Mouse (Mus musculus) cerebellum, postnatal 10 days (tissue): ENCODE measurements around the gene Rhoh.

ENCODE experiments used
- DNase-seq, 2 experiments: peaks; one replicate each; pipeline ENCODE4 v3.0.0; 2021; ENCODE audit warnings: mixed read lengths in 2 of 2

Rhoh gene

GRCm38 (mm10) chr5:65861154-65861944 lies at the start of gene Rhoh:
Rhoh (plus strand) TSS chr5:65861213.
- DNase-seq, result no peak

GRCm38 (mm10) chr5:65823601-65824133 lies 37.3 kb upstream of the Rhoh start:
- peak; percentile 68 to 72 for DNase-seq

GRCm38 (mm10) chr5:65826476-65826875 lies 34.5 kb upstream of the Rhoh start:
- no peak for DNase-seq

GRCm38 (mm10) chr5:65827102-65827501 lies 33.9 kb upstream of the Rhoh start:
- no peak for DNase-seq

- no peak for DNase-seq
Observed at GRCm38 (mm10) chr5:65828261-65828660, 32.8 kb upstream of the Rhoh start.

- DNase-seq, result no peak
Observed at GRCm38 (mm10) chr5:65829059-65829458, 32.0 kb upstream of the Rhoh start.

- no peak for DNase-seq
Observed at GRCm38 (mm10) chr5:65831917-65832618, 28.9 kb upstream of the Rhoh start.

GRCm38 (mm10) chr5:65833092-65833491 lies 27.9 kb upstream of the Rhoh start:
- no peak for DNase-seq

GRCm38 (mm10) chr5:65833766-65834498 lies 27.1 kb upstream of the Rhoh start:
- DNase-seq, result no peak

- DNase-seq, result no peak
Observed at GRCm38 (mm10) chr5:65838053-65838452, 23.0 kb upstream of the Rhoh start.

- DNase-seq, result no peak
Observed at GRCm38 (mm10) chr5:65842947-65843346, 18.1 kb upstream of the Rhoh start.

GRCm38 (mm10) chr5:65846534-65846933 lies 14.5 kb upstream of the Rhoh start:
- DNase-seq, result no peak

- DNase-seq, result no peak
Observed at GRCm38 (mm10) chr5:65846958-65847357, 14.1 kb upstream of the Rhoh start.

GRCm38 (mm10) chr5:65847656-65848055 lies 13.4 kb upstream of the Rhoh start:
- DNase-seq, result no peak

- DNase-seq, result peak; percentile 18 to 20
Observed at GRCm38 (mm10) chr5:65850765-65851164, 10.2 kb upstream of the Rhoh start.

GRCm38 (mm10) chr5:65854786-65855191 lies 6.2 kb upstream of the Rhoh start:
- no peak for DNase-seq

- no peak for DNase-seq
Observed at GRCm38 (mm10) chr5:65855571-65855970, 5.4 kb upstream of the Rhoh start.

GRCm38 (mm10) chr5:65856591-65857411 lies 4.2 kb upstream of the Rhoh start:
- no peak for DNase-seq

- DNase-seq, result no peak
Observed at GRCm38 (mm10) chr5:65857935-65858334, 3.1 kb upstream of the Rhoh start.

- DNase-seq, result no peak
Observed at GRCm38 (mm10) chr5:65858355-65858754, 2.7 kb upstream of the Rhoh start.

GRCm38 (mm10) chr5:65858898-65859297 lies 2.1 kb upstream of the Rhoh start:
- DNase-seq, result no peak

GRCm38 (mm10) chr5:65859396-65859795 lies 1.6 kb upstream of the Rhoh start:
- no peak for DNase-seq
